Mouse (Mus musculus) heart, postnatal 0 days (tissue): ENCODE results near the gene 4930470P17Rik.

ENCODE experiments used
- CTCF ChIP-seq: IDR thresholded peaks from 2 replicates; pipeline ENCODE4 v1.5.1; 2016; ENCODE audit warnings: antibody characterized with exemption, control low read depth, low read depth
- EP300 ChIP-seq: IDR thresholded peaks from 2 replicates; pipeline ENCODE4 v1.6.1; 2016; ENCODE audit warnings: antibody characterized with exemption, low read depth

DNA sequence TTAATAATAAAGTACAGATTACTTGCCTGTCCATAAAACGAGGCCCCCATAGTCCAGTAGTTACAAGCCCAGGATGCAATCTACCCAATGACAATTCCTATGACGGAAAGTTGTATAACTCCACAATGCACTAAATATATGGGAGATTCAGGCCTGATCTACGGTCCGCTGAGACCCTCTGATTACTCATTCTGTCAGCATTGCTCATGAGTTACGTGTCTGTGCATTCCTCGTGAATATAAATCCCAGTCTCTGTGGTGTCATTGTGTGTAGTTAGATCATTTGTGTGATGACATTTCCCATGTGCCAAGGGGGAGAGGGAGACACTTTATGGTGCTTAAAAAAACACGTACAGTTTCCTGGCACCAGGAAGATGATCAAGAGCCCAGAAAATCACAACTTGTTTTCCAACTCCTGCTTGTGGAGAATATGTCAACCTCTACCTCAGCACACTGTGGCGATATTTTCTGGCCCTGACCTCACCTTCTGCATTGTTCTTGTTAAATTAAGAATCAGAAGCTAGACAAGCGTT, 13.4 kb downstream of the 4930470P17Rik start:
- TF ChIP-seq CTCF, result no peak
- no peak for TF ChIP-seq EP300
